Mouse (Mus musculus): ENCODE data around the gene Tsga10ip. TPM values are rescaled to one million over a fixed set of nuclear protein-coding genes. Genes with fewer than 3 reads are reported as not detected.

Tsga10ip gene
- polyA plus RNA-seq, 1 experiment: 0.59 TPM

- peaks cover 11% of the 10 kb centered on the region; the same call in 1 of the 2 replicates for H3K36me3 ChIP-seq (ENCODE audit: control insufficient read depth, insufficient read depth, low read length)
- TF ChIP-seq CTCF (IDR thresholded peaks at IDR 0.05; ENCODE audit: borderline replicate concordance, control insufficient read depth, extremely low read depth, insufficient read depth, low read length, poor library complexity): no peak
- no peak for TF ChIP-seq POLR2A (IDR thresholded peaks at IDR 0.05; ENCODE audit: control insufficient read depth, extremely low read depth, insufficient read depth, low read length, poor library complexity)
- no peak overlapping the region for H3K27ac ChIP-seq (ENCODE audit: control insufficient read depth, insufficient read depth, low read length)
- 95% methylated on average over 6 of the region's 6 CpGs for WGBS
- H3K4me3 ChIP-seq (ENCODE audit: control insufficient read depth, insufficient read depth, low read length): no peak overlapping the region
- H3K4me1 ChIP-seq (replicated peaks; ENCODE audit: control insufficient read depth, insufficient read depth, low read length): peaks cover 18% of the 10 kb centered on the region
- no peaks in the 10 kb centered on the region for H3K27me3 ChIP-seq (ENCODE audit: control insufficient read depth, insufficient read depth, low read length)
- no peak for DNase-seq
These were observed 18.3 kb upstream of the Tsga10ip start for GRCm38 (mm10) chr19:5420579-5420978.

GRCm38 (mm10) chr19:5419630-5420029 is 17.3 kb upstream of the Tsga10ip start:
- Histone ChIP-seq H3K27me3 (ENCODE audit: control insufficient read depth, insufficient read depth, low read length) (no peaks in the 10 kb centered on the region), H3K36me3 (ENCODE audit: control insufficient read depth, insufficient read depth, low read length) (peaks cover 11% of the 10 kb centered on the region; the same call in 1 of the 2 replicates), H3K27ac (ENCODE audit: control insufficient read depth, insufficient read depth, low read length) (no peak overlapping the region), H3K4me3 (ENCODE audit: control insufficient read depth, insufficient read depth, low read length) (no peak overlapping the region), H3K4me1 (replicated peaks; ENCODE audit: control insufficient read depth, insufficient read depth, low read length) (peaks cover 18% of the 10 kb centered on the region)
- DNase-seq: no peak
- no peak for TF ChIP-seq CTCF (IDR thresholded peaks at IDR 0.05; ENCODE audit: borderline replicate concordance, control insufficient read depth, extremely low read depth, insufficient read depth, low read length, poor library complexity)
- no peak for TF ChIP-seq POLR2A (IDR thresholded peaks at IDR 0.05; ENCODE audit: control insufficient read depth, extremely low read depth, insufficient read depth, low read length, poor library complexity)
- WGBS: 96% methylated on average over 9 of the region's 9 CpGs

GRCm38 (mm10) chr19:5418750-5419466 is 16.6 kb upstream of the Tsga10ip start:
- Histone ChIP-seq H3K36me3 (ENCODE audit: control insufficient read depth, insufficient read depth, low read length) (peaks cover 11% of the 10 kb centered on the region; the same call in 1 of the 2 replicates), H3K4me3 (ENCODE audit: control insufficient read depth, insufficient read depth, low read length) (no peak overlapping the region), H3K27ac (ENCODE audit: control insufficient read depth, insufficient read depth, low read length) (no peak overlapping the region), H3K27me3 (ENCODE audit: control insufficient read depth, insufficient read depth, low read length) (no peaks in the 10 kb centered on the region), H3K4me1 (replicated peaks; ENCODE audit: control insufficient read depth, insufficient read depth, low read length) (peaks cover 19% of the 10 kb centered on the region)
- WGBS: 96% methylated on average over 8 of the region's 8 CpGs
- no peak for DNase-seq
- TF ChIP-seq CTCF (IDR thresholded peaks at IDR 0.05; ENCODE audit: borderline replicate concordance, control insufficient read depth, extremely low read depth, insufficient read depth, low read length, poor library complexity) (no peak), POLR2A (IDR thresholded peaks at IDR 0.05; ENCODE audit: control insufficient read depth, extremely low read depth, insufficient read depth, low read length, poor library complexity) (no peak)

GRCm38 (mm10) chr19:5414534-5414957 is 12.2 kb upstream of the Tsga10ip start:
- TF ChIP-seq POLR2A (IDR thresholded peaks at IDR 0.05; ENCODE audit: control insufficient read depth, extremely low read depth, insufficient read depth, low read length, poor library complexity) (no peak), CTCF (IDR thresholded peaks at IDR 0.05; ENCODE audit: borderline replicate concordance, control insufficient read depth, extremely low read depth, insufficient read depth, low read length, poor library complexity) (no peak)
- H3K4me1 ChIP-seq (replicated peaks; ENCODE audit: control insufficient read depth, insufficient read depth, low read length): 0 out of 2 replicates have a peak, but pooled peaks cover 3% of the 10 kb centered on the region
- H3K36me3 ChIP-seq (ENCODE audit: control insufficient read depth, insufficient read depth, low read length): peaks cover 11% of the 10 kb centered on the region; the same call in 1 of the 2 replicates
- H3K4me3 ChIP-seq (ENCODE audit: control insufficient read depth, insufficient read depth, low read length): no peak overlapping the region
- H3K27ac ChIP-seq (ENCODE audit: control insufficient read depth, insufficient read depth, low read length): no peak overlapping the region
- DNase-seq: no peak
- WGBS: 89% methylated on average over 2 of the region's 2 CpGs
- no peaks in the 10 kb centered on the region for H3K27me3 ChIP-seq (ENCODE audit: control insufficient read depth, insufficient read depth, low read length)

GRCm38 (mm10) chr19:5413840-5414239 is 11.5 kb upstream of the Tsga10ip start:
- no peak for TF ChIP-seq CTCF (IDR thresholded peaks at IDR 0.05; ENCODE audit: borderline replicate concordance, control insufficient read depth, extremely low read depth, insufficient read depth, low read length, poor library complexity)
- no peak for TF ChIP-seq POLR2A (IDR thresholded peaks at IDR 0.05; ENCODE audit: control insufficient read depth, extremely low read depth, insufficient read depth, low read length, poor library complexity)
- Histone ChIP-seq H3K36me3 (ENCODE audit: control insufficient read depth, insufficient read depth, low read length) (peaks cover 11% of the 10 kb centered on the region; the same call in 1 of the 2 replicates), H3K4me3 (ENCODE audit: control insufficient read depth, insufficient read depth, low read length) (no peak overlapping the region), H3K4me1 (replicated peaks; ENCODE audit: control insufficient read depth, insufficient read depth, low read length) (0 out of 2 replicates have a peak, but pooled peaks cover 7% of the 10 kb centered on the region), H3K27me3 (ENCODE audit: control insufficient read depth, insufficient read depth, low read length) (no peaks in the 10 kb centered on the region), H3K27ac (ENCODE audit: control insufficient read depth, insufficient read depth, low read length) (no peak overlapping the region)
- DNase-seq: no peak
- 97% methylated on average over 4 of the region's 4 CpGs for WGBS

GRCm38 (mm10) chr19:5411961-5412360 is 9.6 kb upstream of the Tsga10ip start:
- 94% methylated on average over 5 of the region's 5 CpGs for WGBS
- Histone ChIP-seq H3K27me3 (ENCODE audit: control insufficient read depth, insufficient read depth, low read length) (no peaks in the 10 kb centered on the region), H3K36me3 (ENCODE audit: control insufficient read depth, insufficient read depth, low read length) (no peaks in the 10 kb centered on the region), H3K27ac (ENCODE audit: control insufficient read depth, insufficient read depth, low read length) (no peak overlapping the region), H3K4me3 (ENCODE audit: control insufficient read depth, insufficient read depth, low read length) (no peak overlapping the region), H3K4me1 (replicated peaks; ENCODE audit: control insufficient read depth, insufficient read depth, low read length) (peaks cover 16% of the 10 kb centered on the region)
- TF ChIP-seq CTCF (IDR thresholded peaks at IDR 0.05; ENCODE audit: borderline replicate concordance, control insufficient read depth, extremely low read depth, insufficient read depth, low read length, poor library complexity) (no peak), POLR2A (IDR thresholded peaks at IDR 0.05; ENCODE audit: control insufficient read depth, extremely low read depth, insufficient read depth, low read length, poor library complexity) (no peak)
- DNase-seq: no peak
